Mouse (Mus musculus) MEL (cell line): ENCODE data around the gene Tnfsfm13. TPM values are rescaled to one million over a fixed set of nuclear protein-coding genes. Genes with fewer than 3 reads are reported as not detected.

Experiments used
- DNase-seq: peaks from one replicate; pipeline ENCODE4 v3.0.0; 2011; ENCODE audit warnings: low read depth, low spot score
- H3K27ac ChIP-seq: 2 replicates; pipeline ENCODE4 v1.5.1; 2012; ENCODE audit warnings: low read depth, mild to moderate bottlenecking, control low read depth, low read length, moderate library complexity; ENCODE audit not compliant: control insufficient read depth
- H3K27me3 ChIP-seq, 2 experiments: fragments of 150-350 bp in 1 of 2; sonication (generic) in 1 of 2; 2 replicates each; pipeline ENCODE4 v1.6.1; 2012; ENCODE audit warnings: low read length in 2 of 2, mild to moderate bottlenecking in 2 of 2, improper control_type of control experiment in 1 of 2, moderate library complexity in 1 of 2; ENCODE audit not compliant: insufficient read depth in 2 of 2, control insufficient read depth in 1 of 2
- H3K36me3 ChIP-seq, 2 experiments: 2 replicates each; pipeline ENCODE4 v1.6.1; 2012 to 2014; ENCODE audit warnings: low read length in 2 of 2, improper control_type of control experiment in 1 of 2, inconsistent platforms in 1 of 2, mild to moderate bottlenecking in 1 of 2; ENCODE audit not compliant: insufficient read depth in 2 of 2, control insufficient read depth in 1 of 2
- H3K4me1 ChIP-seq, 2 experiments: fragments of 150-350 bp in 1 of 2; sonication (generic) in 1 of 2; 2 replicates each; pipeline ENCODE4 v1.6.1; 2012; ENCODE audit warnings: low read length in 2 of 2, improper control_type of control experiment in 1 of 2, mild to moderate bottlenecking in 1 of 2; ENCODE audit not compliant: insufficient read depth in 2 of 2, control insufficient read depth in 1 of 2
- H3K4me3 ChIP-seq, 2 experiments: fragments of 150-350 bp in 1 of 2; sonication (generic) in 1 of 2; 2 replicates each; pipeline ENCODE4 v1.5.1; 2012; ENCODE audit warnings: low read depth in 2 of 2, low read length in 2 of 2, mild to moderate bottlenecking in 2 of 2, moderate library complexity in 2 of 2, control low read depth in 1 of 2, improper control_type of control experiment in 1 of 2; ENCODE audit not compliant: control insufficient read depth in 1 of 2, insufficient read depth in 1 of 2
- H3K79me2 ChIP-seq: 2 replicates; pipeline ENCODE4 v1.6.1; 2012; ENCODE audit warnings: mild to moderate bottlenecking, low read length, moderate library complexity; ENCODE audit not compliant: control insufficient read depth, poor library complexity, insufficient read depth
- H3K9ac ChIP-seq: 2 replicates; pipeline ENCODE4 v1.6.1; 2012; ENCODE audit warnings: low read depth, mild to moderate bottlenecking, control low read depth, low read length, moderate library complexity; ENCODE audit not compliant: control insufficient read depth, poor library complexity, severe bottlenecking
- H3K9me3 ChIP-seq: fragments of 150-350 bp; sonication (generic); replicated peaks from 2 replicates; pipeline ENCODE4 v1.6.1; 2012; ENCODE audit warnings: mild to moderate bottlenecking, low read length, improper control_type of control experiment, moderate library complexity; ENCODE audit not compliant: insufficient read depth
- CTCF ChIP-seq, 3 experiments: IDR thresholded peaks in 2 of 3; conservative IDR thresholded peaks in 1 of 3; 2 replicates each; pipeline ENCODE4 v1.5.1; 2011 to 2012; ENCODE audit warnings: low read length in 3 of 3, low read depth in 2 of 3, mild to moderate bottlenecking in 2 of 3, improper control_type of control experiment in 1 of 3, inconsistent platforms in 1 of 3, mixed read lengths in 1 of 3, moderate library complexity in 1 of 3; ENCODE audit not compliant: control insufficient read depth in 1 of 3, insufficient read depth in 1 of 3, poor library complexity in 1 of 3, severe bottlenecking in 1 of 3
- ETS1 ChIP-seq: IDR thresholded peaks from 2 replicates; pipeline ENCODE4 v1.6.1; 2012; ENCODE audit warnings: low read depth, mild to moderate bottlenecking, inconsistent platforms, low read length, improper control_type of control experiment, moderate library complexity
- GABPA ChIP-seq: IDR thresholded peaks from 2 replicates; pipeline ENCODE4 v1.6.1; 2012; ENCODE audit warnings: low read depth, mild to moderate bottlenecking, inconsistent platforms, low read length, improper control_type of control experiment, moderate library complexity
- JUND ChIP-seq: IDR thresholded peaks from 2 replicates; pipeline ENCODE4 v1.6.1; 2011; ENCODE audit warnings: low read depth, mild to moderate bottlenecking, improper control_type of control experiment, low read length
- KAT2A ChIP-seq: conservative IDR thresholded peaks from 2 replicates; pipeline ENCODE4 v1.6.1; 2012; ENCODE audit warnings: low read depth, low read length, improper control_type of control experiment, inconsistent platforms
- MAZ ChIP-seq: IDR thresholded peaks from 2 replicates; pipeline ENCODE4 v1.6.1; 2012; ENCODE audit warnings: low read depth, mild to moderate bottlenecking, inconsistent platforms, low read length, improper control_type of control experiment
- MEF2A ChIP-seq: IDR thresholded peaks from 2 replicates; pipeline ENCODE4 v1.6.1; 2014; ENCODE audit warnings: low read depth, mild to moderate bottlenecking, inconsistent platforms, low read length, improper control_type of control experiment; ENCODE audit not compliant: poor library complexity, insufficient replicate concordance, severe bottlenecking; ENCODE audit errors: extremely low read depth
- MXI1 ChIP-seq: IDR thresholded peaks from 2 replicates; pipeline ENCODE4 v1.6.1; 2011; ENCODE audit warnings: mild to moderate bottlenecking, low read depth, low read length, improper control_type of control experiment
- NRF1 ChIP-seq: IDR thresholded peaks from 2 replicates; pipeline ENCODE4 v1.6.1; 2014; ENCODE audit warnings: low read depth, mild to moderate bottlenecking, inconsistent platforms, low read length, improper control_type of control experiment, moderate library complexity; ENCODE audit not compliant: poor library complexity, insufficient read depth, severe bottlenecking
- POLR2AphosphoS2 ChIP-seq: IDR thresholded peaks from 2 replicates; pipeline ENCODE4 v1.6.1; 2011; ENCODE audit warnings: low read length, improper control_type of control experiment
- RAD21 ChIP-seq: IDR thresholded peaks from 2 replicates; pipeline ENCODE4 v1.6.1; 2011; ENCODE audit warnings: mild to moderate bottlenecking, low read depth, low read length, improper control_type of control experiment
- RCOR1 ChIP-seq: IDR thresholded peaks from 2 replicates; pipeline ENCODE4 v1.6.1; 2012; ENCODE audit warnings: low read depth, mild to moderate bottlenecking, inconsistent platforms, low read length, improper control_type of control experiment
- SMC3 ChIP-seq: IDR thresholded peaks from 2 replicates; pipeline ENCODE4 v1.6.1; 2011; ENCODE audit warnings: low read depth, low read length, improper control_type of control experiment
- TAL1 ChIP-seq: IDR thresholded peaks from 2 replicates; pipeline ENCODE4 v1.6.1; 2012; ENCODE audit warnings: mild to moderate bottlenecking, inconsistent platforms, low read length, moderate library complexity, mixed read lengths
- TBP ChIP-seq: IDR thresholded peaks from 2 replicates; pipeline ENCODE4 v1.8.0; 2011; ENCODE audit warnings: low read depth, low read length, improper control_type of control experiment
- ZC3H11A ChIP-seq: IDR thresholded peaks from 2 replicates; pipeline ENCODE4 v1.6.1; 2012; ENCODE audit warnings: low read depth, mild to moderate bottlenecking, inconsistent platforms, low read length, improper control_type of control experiment
- polyA plus RNA-seq, 2 experiments: library from polyadenylated mRNA; stranded (reverse) in 1 of 2; unstranded in 1 of 2; fragments of >175 nt in 1 of 2; fragments of >200 nt in 1 of 2; gene quantifications; 2 replicates each; pipeline versions ENCODE4 v1.2.1 to v1.2.4; 2012; ENCODE audit warnings: low replicate concordance in 2 of 2, low read depth in 1 of 2; ENCODE audit not compliant: insufficient read length in 2 of 2, insufficient read depth in 1 of 2, missing spikeins in 1 of 2
- total RNA-seq: library from RNA; depleted of rRNA; stranded (reverse); fragments of 300-350 nt; gene quantifications from 2 replicates; pipeline ENCODE4 v1.2.3, GENCODE M21; 2012

Tnfsfm13 gene
- total and polyA plus RNA-seq, 3 experiments = not detected

GRCm38 (mm10) chr11:69720852-69721251 is 25.0 kb upstream of the Tnfsfm13 start:
- Histone ChIP-seq H3K27ac (no peak overlapping the region), H3K79me2 (no peaks in the 10 kb centered on the region), H3K4me1 (peaks cover 2 to 3% of the 10 kb centered on the region in 2 experiments; a peak in 1 of 4 replicates), H3K4me3 (no peak overlapping the region), H3K9ac (no peak overlapping the region), H3K27me3 (no peaks in the 10 kb centered on the region), H3K9me3 (no peaks in the 10 kb centered on the region), H3K36me3 (peaks cover 0 to 4% of the 10 kb centered on the region in 2 experiments; a peak in 2 of 4 replicates)
- TF ChIP-seq POLR2AphosphoS2 = no peak
- TF ChIP-seq CTCF (IDR thresholded peaks at IDR 0.05 in 2 of 3, conservative IDR thresholded peaks at IDR 0.05 in 1 of 3; ENCODE audit: control insufficient read depth in 1 of 3, insufficient read depth in 1 of 3, low read depth in 2 of 3, low read length in 3 of 3, poor library complexity in 1 of 3, severe bottlenecking in 1 of 3) = no peak
- TF ChIP-seq MEF2A = no peak
- no peak for TF ChIP-seq ETS1
- TF ChIP-seq NRF1 = no peak
- TF ChIP-seq TBP = no peak
- no peak for TF ChIP-seq JUND
- no peak for TF ChIP-seq MAZ
- no peak for TF ChIP-seq MXI1
- TF ChIP-seq SMC3 = no peak
- TF ChIP-seq GABPA = no peak
- TF ChIP-seq TAL1 = no peak
- TF ChIP-seq RCOR1 = no peak
- DNase-seq = no peak

- H3K36me3 ChIP-seq = peaks cover 0 to 3% of the 10 kb centered on the region in 2 experiments; a peak in 1 of 4 replicates
- no peaks in the 10 kb centered on the region for H3K9me3 ChIP-seq
- H3K27me3 ChIP-seq = no peaks in the 10 kb centered on the region
- no peak overlapping the region for H3K27ac ChIP-seq
- H3K4me3 ChIP-seq = no peak overlapping the region
- peak; percentile 61 for DNase-seq
- H3K4me1 ChIP-seq = peaks cover 0 to 5% of the 10 kb centered on the region in 2 experiments; a peak in 1 of 4 replicates
- H3K9ac ChIP-seq = no peak overlapping the region
- no peaks in the 10 kb centered on the region for H3K79me2 ChIP-seq
- TF ChIP-seq KAT2A = no peak
- TF ChIP-seq CTCF (IDR thresholded peaks at IDR 0.05 in 2 of 3, conservative IDR thresholded peaks at IDR 0.05 in 1 of 3; ENCODE audit: control insufficient read depth in 1 of 3, insufficient read depth in 1 of 3, low read depth in 2 of 3, low read length in 3 of 3, poor library complexity in 1 of 3, severe bottlenecking in 1 of 3) = peak; percentile 48 to 63 (median 62); a peak in 5 of 6 replicates
- no peak for TF ChIP-seq RCOR1
- peak; percentile 59 for TF ChIP-seq RAD21
- TF ChIP-seq TBP = 0 out of 2 replicates have a peak, but pooled peaks have one; percentile 29
- TF ChIP-seq SMC3 = peak; percentile 33; the same call in 1 of the 2 replicates
- TF ChIP-seq ZC3H11A = peak; percentile 28; the same call in 1 of the 2 replicates
These were observed 23.5 kb upstream of the Tnfsfm13 start for GRCm38 (mm10) chr11:69719423-69719822.
